ENCODE assay signal across 8 mouse cellular contexts in genomic region chrX:7840842-7841162, GRCm38 (mm10). TPM values are rescaled to one million over a fixed set of nuclear protein-coding genes. Genes with fewer than 3 reads are reported as not detected.
DNase-seq lines count a peak whose midpoint lies in the region; ATAC-seq and TF ChIP-seq lines count a peak whose summit lies in the region.

No protein-coding gene starts in this region.

- peak overlapping the region; percentile 60 for H3K4me2 ChIP-seq in heart, embryonic 14.5 days (ENCODE audit: low read length)
- H3K4me2 ChIP-seq in hindbrain, embryonic 11.5 days (replicated peaks; ENCODE audit: low read depth, low read length), result peak overlapping the region; percentile 25; the same call in 1 of the 2 replicates

- peak overlapping the region; percentile 53 to 68; a peak in 3 of 4 replicates for H3K4me3 ChIP-seq in heart, embryonic 14.5 days (ENCODE audit: control insufficient read depth in 1 of 2, insufficient read depth in 1 of 2, low read depth in 1 of 2, low read length in 2 of 2)
- peak overlapping the region; percentile 78; the same call in 1 of the 2 replicates for H3K4me3 ChIP-seq in G1E (ENCODE audit: low read depth, low read length)
- no peak overlapping the region; the same call in 1 of the 2 replicates for H3K4me3 ChIP-seq in hindbrain, embryonic 11.5 days (ENCODE audit: low read depth, low read length)
- H3K4me3 ChIP-seq in midbrain, embryonic 10.5 days, result peak overlapping the region; percentile 88

- WGBS in heart, embryonic 14.5 days, result 19% methylated on average over 7 of the region's 7 CpGs
- WGBS in hindbrain, embryonic 11.5 days, result 13% methylated on average over 7 of the region's 7 CpGs
- 16% methylated on average over 7 of the region's 7 CpGs for WGBS in midbrain, embryonic 10.5 days

- no peak for DNase-seq in heart, adult 18-20 months
- no peak for DNase-seq in G1E (ENCODE audit: low spot score)
- DNase-seq in hindbrain, embryonic 11.5 days (ENCODE audit: low spot score), result no peak
- DNase-seq in midbrain, embryonic 10.5 days (ENCODE audit: low spot score), result no peak
- DNase-seq in thymus, adult 18-20 months, result no peak
- no peak for DNase-seq in layer of hippocampus, postnatal 36 days
- no peak for DNase-seq in right cerebral cortex, adult 18-20 months

- TF ChIP-seq CTCF in G1E (IDR thresholded peaks at IDR 0.05; ENCODE audit: low read depth, low read length), result no peak

- H3K36me3 ChIP-seq in heart, embryonic 14.5 days (ENCODE audit: control insufficient read depth, insufficient read depth, low read length), result no peaks in the 10 kb centered on the region
- H3K36me3 ChIP-seq in G1E (replicated peaks), result peaks cover 22% of the 10 kb centered on the region
- H3K36me3 ChIP-seq in hindbrain, embryonic 11.5 days (ENCODE audit: control insufficient read depth, insufficient read depth, low read length), result no peaks in the 10 kb centered on the region
- H3K36me3 ChIP-seq in midbrain, embryonic 10.5 days, result peaks cover 6% of the 10 kb centered on the region; the same call in 1 of the 2 replicates

- no peaks in the 10 kb centered on the region for H3K27me3 ChIP-seq in heart, embryonic 14.5 days (ENCODE audit: control insufficient read depth, insufficient read depth, low read length)
- H3K27me3 ChIP-seq in G1E (ENCODE audit: insufficient read depth, low read length), result no peaks in the 10 kb centered on the region
- no peaks in the 10 kb centered on the region for H3K27me3 ChIP-seq in hindbrain, embryonic 11.5 days (ENCODE audit: control insufficient read depth, insufficient read depth, low read length)
- H3K27me3 ChIP-seq in midbrain, embryonic 10.5 days (ENCODE audit: low read depth, poor library complexity, severe bottlenecking), result no peaks in the 10 kb centered on the region

- H3K4me1 ChIP-seq in heart, embryonic 14.5 days (ENCODE audit: control insufficient read depth in 2 of 2, insufficient read depth in 2 of 2, low read length in 2 of 2), result peaks cover 0 to 9% of the 10 kb centered on the region in 2 experiments; a peak in 2 of 4 replicates
- peaks cover 40% of the 10 kb centered on the region; the same call in 1 of the 2 replicates for H3K4me1 ChIP-seq in G1E (ENCODE audit: insufficient read depth, low read depth, low read length)
- 0 out of 2 replicates have a peak, but pooled peaks cover 2% of the 10 kb centered on the region for H3K4me1 ChIP-seq in hindbrain, embryonic 11.5 days (replicated peaks; ENCODE audit: control insufficient read depth, insufficient read depth, low read length)
- peaks cover 14% of the 10 kb centered on the region for H3K4me1 ChIP-seq in midbrain, embryonic 10.5 days

- H3K27ac ChIP-seq in heart, embryonic 14.5 days (replicated peaks in 1 of 2; ENCODE audit: control insufficient read depth in 1 of 2, insufficient read depth in 1 of 2, low read depth in 2 of 2, low read length in 2 of 2), result peak overlapping the region; percentile 87 to 89; a peak in 3 of 4 replicates
- no peak overlapping the region for H3K27ac ChIP-seq in hindbrain, embryonic 11.5 days (ENCODE audit: low read depth, low read length)
- 0 out of 2 replicates have a peak overlapping the region, but pooled peaks have one; percentile 50 for H3K27ac ChIP-seq in midbrain, embryonic 10.5 days (replicated peaks)

- no peak for ATAC-seq in heart, embryonic 14.5 days (ENCODE audit: insufficient number of reproducible peaks, insufficient read depth, low FRiP score, low read depth)
- no peak for ATAC-seq in G1E (ENCODE audit: extremely low read depth, insufficient number of reproducible peaks, low FRiP score, poor library complexity, severe bottlenecking)
- no peak for ATAC-seq in hindbrain, embryonic 11.5 days (ENCODE audit: low FRiP score)

- H3K9me3 ChIP-seq in heart, embryonic 14.5 days (ENCODE audit: control insufficient read depth, low read length), result no peaks in the 10 kb centered on the region
- H3K9me3 ChIP-seq in G1E (replicated peaks), result no peaks in the 10 kb centered on the region
- no peaks in the 10 kb centered on the region for H3K9me3 ChIP-seq in hindbrain, embryonic 11.5 days (ENCODE audit: control insufficient read depth, low read length)
- peaks cover 10% of the 10 kb centered on the region for H3K9me3 ChIP-seq in midbrain, embryonic 10.5 days (replicated peaks)

- H3K9ac ChIP-seq in heart, embryonic 14.5 days (ENCODE audit: low read length), result peak overlapping the region; percentile 46; the same call in 1 of the 2 replicates
- no peak overlapping the region for H3K9ac ChIP-seq in hindbrain, embryonic 11.5 days (ENCODE audit: low read depth, low read length)

RNA-seq across cellular contexts. Expression of gene Otud5, which starts 0.4 kb away (rescaled TPM):
- polyA plus RNA-seq in heart, embryonic 14.5 days (2014; fragmentation: Nextera tagmentation; extraction: Ambion mirVana), result 16.2 and 19.9 TPM in 2 replicates
- 10 to 100 TPM; 19.3 to 23.4 TPM for total RNA-seq in heart, adult 18-20 months (2021)
- total RNA-seq in G1E (2014; fragmentation: Nextera tagmentation) (68.1 and 71.8 TPM in 2 replicates), G1E (2017) (53.3 and 53.7 TPM in 2 replicates)
- polyA plus RNA-seq in G1E (2012), result 84.0 and 86.5 TPM in 2 replicates
- polyA plus RNA-seq in hindbrain, embryonic 11.5 days (2014; fragmentation: Nextera tagmentation; extraction: Ambion mirVana), result 32.4 and 37.5 TPM in 2 replicates
- polyA plus RNA-seq in midbrain, embryonic 10.5 days (2016; fragmentation: Nextera tagmentation; extraction: Ambion mirVana), result 40.7 and 45.1 TPM in 2 replicates
- total RNA-seq in layer of hippocampus, postnatal 36 days (2021), result 10 to 100 TPM; 79.8 to 82.6 TPM

RNA-seq across cellular contexts. Expression of gene Kcnd1, which starts 18.7 kb away (rescaled TPM):
- polyA plus RNA-seq in heart, embryonic 14.5 days (2014; fragmentation: Nextera tagmentation; extraction: Ambion mirVana), result 1.8 and 1.9 TPM in 2 replicates
- total RNA-seq in heart, adult 18-20 months (2021), result under 1 TPM; 0.15 to 0.57 TPM
- total RNA-seq in G1E (2014; fragmentation: Nextera tagmentation), result 1.1 and 4.1 TPM in 2 replicates
- 0.23 and 0.27 TPM in 2 replicates for total RNA-seq in G1E (2017)
- 0.28 and 0.41 TPM in 2 replicates for polyA plus RNA-seq in G1E (2012)
- 1.6 and 2.2 TPM in 2 replicates for polyA plus RNA-seq in hindbrain, embryonic 11.5 days (2014; fragmentation: Nextera tagmentation; extraction: Ambion mirVana)
- polyA plus RNA-seq in midbrain, embryonic 10.5 days (2016; fragmentation: Nextera tagmentation; extraction: Ambion mirVana), result 0.59 and 1.1 TPM in 2 replicates
- 10 to 100 TPM in 1 of 2 experiments, 1 to 10 TPM in 1; 7.3 to 10.3 TPM for total RNA-seq in layer of hippocampus, postnatal 36 days (2021)

RNA-seq across cellular contexts. Expression of gene Pim2, which starts 37.3 kb away (rescaled TPM):
- 3.8 and 4.9 TPM in 2 replicates for polyA plus RNA-seq in heart, embryonic 14.5 days (2014; fragmentation: Nextera tagmentation; extraction: Ambion mirVana)
- total RNA-seq in heart, adult 18-20 months (2021), result 1 to 10 TPM; 2.2 to 4.3 TPM
- 7.4 and 12.8 TPM in 2 replicates for total RNA-seq in G1E (2014; fragmentation: Nextera tagmentation)
- 1.8 and 2.2 TPM in 2 replicates for total RNA-seq in G1E (2017)
- 23.1 and 25.6 TPM in 2 replicates for polyA plus RNA-seq in G1E (2012)
- 6.4 and 7.1 TPM in 2 replicates for polyA plus RNA-seq in hindbrain, embryonic 11.5 days (2014; fragmentation: Nextera tagmentation; extraction: Ambion mirVana)
- polyA plus RNA-seq in midbrain, embryonic 10.5 days (2016; fragmentation: Nextera tagmentation; extraction: Ambion mirVana), result 14.0 and 16.5 TPM in 2 replicates
- total RNA-seq in layer of hippocampus, postnatal 36 days (2021), result 10 to 100 TPM; 57.8 to 58.6 TPM

RNA-seq across cellular contexts. Expression of gene Slc35a2, which starts 43.0 kb away (rescaled TPM):
- 15.2 and 18.3 TPM in 2 replicates for polyA plus RNA-seq in heart, embryonic 14.5 days (2014; fragmentation: Nextera tagmentation; extraction: Ambion mirVana)
- total RNA-seq in heart, adult 18-20 months (2021), result 10 to 100 TPM; 10.6 to 17.3 TPM
- total RNA-seq in G1E (2014; fragmentation: Nextera tagmentation), result 9.6 and 13.5 TPM in 2 replicates
- total RNA-seq in G1E (2017), result 34.0 and 39.4 TPM in 2 replicates
- polyA plus RNA-seq in G1E (2012), result 75.8 and 107 TPM in 2 replicates
- 11.5 and 13.3 TPM in 2 replicates for polyA plus RNA-seq in hindbrain, embryonic 11.5 days (2014; fragmentation: Nextera tagmentation; extraction: Ambion mirVana)
- 28.3 and 31.4 TPM in 2 replicates for polyA plus RNA-seq in midbrain, embryonic 10.5 days (2016; fragmentation: Nextera tagmentation; extraction: Ambion mirVana)
- 10 to 100 TPM; 39.9 to 40.9 TPM for total RNA-seq in layer of hippocampus, postnatal 36 days (2021)

RNA-seq across cellular contexts. Expression of gene Gripap1, which starts 51.2 kb away (rescaled TPM):
- 25.0 and 26.6 TPM in 2 replicates for polyA plus RNA-seq in heart, embryonic 14.5 days (2014; fragmentation: Nextera tagmentation; extraction: Ambion mirVana)
- 10 to 100 TPM; 20.5 to 22.9 TPM for total RNA-seq in heart, adult 18-20 months (2021)
- total RNA-seq in G1E (2014; fragmentation: Nextera tagmentation) (77.0 and 116 TPM in 2 replicates), G1E (2017) (45.7 and 53.8 TPM in 2 replicates)
- polyA plus RNA-seq in G1E (2012), result 24.6 and 30.6 TPM in 2 replicates
- polyA plus RNA-seq in hindbrain, embryonic 11.5 days (2014; fragmentation: Nextera tagmentation; extraction: Ambion mirVana), result 46.1 and 53.6 TPM in 2 replicates
- polyA plus RNA-seq in midbrain, embryonic 10.5 days (2016; fragmentation: Nextera tagmentation; extraction: Ambion mirVana), result 47.3 and 58.8 TPM in 2 replicates
- total RNA-seq in layer of hippocampus, postnatal 36 days (2021), result 100 to 1,000 TPM in 1 of 2 experiments, 10 to 100 TPM in 1; 92.2 to 106 TPM
